Mouse (Mus musculus): ENCODE data around the gene Pirt. TPM values are rescaled to one million over a fixed set of nuclear protein-coding genes. Genes with fewer than 3 reads are reported as not detected.

Pirt gene
- not detected for total RNA-seq (2018; cell fraction: chromatin; rRNA removed)
- total RNA-seq (2018; cell fraction: cytosol; rRNA removed) = not detected
- total RNA-seq (2018; cell fraction: nucleus; rRNA removed) = not detected
- polyA plus RNA-seq (2018) = not detected in 3 replicates

DNA sequence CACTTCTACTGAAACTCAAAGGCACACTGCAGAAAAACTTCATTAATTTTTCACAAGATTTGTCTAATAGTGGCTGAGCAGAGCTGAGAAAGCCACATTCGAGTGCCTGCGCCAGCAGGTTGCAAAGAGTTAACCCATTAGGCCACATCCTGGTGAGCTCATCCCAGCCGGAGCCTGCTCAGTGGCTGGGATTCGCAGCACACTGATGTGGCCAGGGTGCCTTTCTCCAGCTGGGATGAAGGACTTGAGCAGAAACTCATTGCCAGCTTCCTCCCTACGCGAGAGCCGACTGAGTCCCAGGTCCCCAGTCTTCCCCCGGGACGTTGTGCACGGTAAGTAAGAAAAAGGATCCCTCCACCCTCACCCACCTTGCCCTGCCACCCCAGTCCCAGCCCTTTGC, at the start of gene Pirt:
Gene Pirt (plus strand): TSS at position 171 of the 400 bp plus-strand sequence.
- Histone ChIP-seq H3K79me2 (ENCODE audit: inconsistent target) (no peaks in the 10 kb centered on the region), H3K27ac (no peak within 1 kb of the TSS), H3K36me3 (ENCODE audit: inconsistent target) (no peaks in the 10 kb centered on the region), H3K4me3 (ENCODE audit: inconsistent target) (no peak within 1 kb of the TSS)
- WGBS (ENCODE audit: missing documents) = 53% methylated on average over 10 of the region's 10 CpGs

DNA sequence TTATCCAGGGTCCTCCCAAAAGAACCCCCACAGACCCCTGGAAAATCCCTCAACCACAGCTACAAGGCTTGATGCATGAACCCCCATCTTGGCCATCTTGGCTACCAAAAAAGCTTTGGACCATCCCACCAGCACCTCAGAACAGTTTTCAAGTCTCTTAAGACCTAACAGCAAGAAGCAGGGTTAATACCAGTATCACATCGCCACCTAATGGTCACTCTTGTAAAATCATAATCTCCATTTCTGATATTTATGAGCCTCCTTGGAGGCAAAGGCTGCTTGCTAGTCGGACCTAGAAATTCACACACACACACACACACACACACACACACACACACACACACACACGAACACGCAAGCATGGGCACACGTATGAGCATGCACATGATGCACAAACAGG, 40.1 kb upstream of the Pirt start:
- Histone ChIP-seq H3K36me3 (ENCODE audit: inconsistent target) (no peaks in the 10 kb centered on the region), H3K4me3 (ENCODE audit: inconsistent target) (no peak overlapping the region), H3K79me2 (ENCODE audit: inconsistent target) (no peaks in the 10 kb centered on the region), H3K27ac (no peak overlapping the region)
- 11% methylated on average over 5 of the region's 5 CpGs for WGBS (ENCODE audit: missing documents)

DNA sequence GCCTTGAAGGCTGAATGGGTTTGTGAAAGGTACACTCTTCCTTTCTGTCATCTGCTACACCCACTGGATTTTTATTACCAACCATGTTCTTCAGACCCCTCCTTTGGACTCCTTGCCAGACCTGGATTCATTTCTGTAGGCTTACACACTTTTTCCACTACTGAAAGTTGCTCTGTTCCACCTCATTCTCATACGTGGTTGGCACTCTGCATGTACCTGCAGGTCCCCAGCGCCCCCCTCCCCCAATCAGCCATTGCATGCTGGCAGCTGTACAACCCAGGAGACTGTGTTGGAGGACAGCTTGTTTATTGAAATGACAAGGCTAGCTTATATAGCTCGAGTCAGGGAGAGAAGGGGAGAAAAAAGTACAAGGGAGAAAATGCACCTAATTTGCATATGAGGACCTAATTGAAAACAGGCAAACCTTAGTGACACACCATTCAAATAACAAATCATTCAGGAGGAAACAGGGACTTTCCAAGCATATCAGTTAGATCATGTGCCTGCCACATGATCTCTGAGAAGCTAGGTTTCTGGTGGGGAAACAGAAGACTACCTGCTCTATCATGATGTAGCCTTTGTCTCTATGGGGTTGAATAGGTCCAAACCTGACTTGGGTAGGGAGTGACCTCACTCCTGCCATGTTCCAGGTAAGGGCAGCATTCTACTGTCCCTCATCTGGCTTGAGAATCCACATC, 38.9 kb upstream of the Pirt start:
- Histone ChIP-seq H3K27ac (no peak overlapping the region), H3K79me2 (ENCODE audit: inconsistent target) (no peaks in the 10 kb centered on the region), H3K4me3 (ENCODE audit: inconsistent target) (no peak overlapping the region), H3K36me3 (ENCODE audit: inconsistent target) (no peaks in the 10 kb centered on the region)
- 56% methylated on average over 3 of the region's 3 CpGs for WGBS (ENCODE audit: missing documents)

DNA sequence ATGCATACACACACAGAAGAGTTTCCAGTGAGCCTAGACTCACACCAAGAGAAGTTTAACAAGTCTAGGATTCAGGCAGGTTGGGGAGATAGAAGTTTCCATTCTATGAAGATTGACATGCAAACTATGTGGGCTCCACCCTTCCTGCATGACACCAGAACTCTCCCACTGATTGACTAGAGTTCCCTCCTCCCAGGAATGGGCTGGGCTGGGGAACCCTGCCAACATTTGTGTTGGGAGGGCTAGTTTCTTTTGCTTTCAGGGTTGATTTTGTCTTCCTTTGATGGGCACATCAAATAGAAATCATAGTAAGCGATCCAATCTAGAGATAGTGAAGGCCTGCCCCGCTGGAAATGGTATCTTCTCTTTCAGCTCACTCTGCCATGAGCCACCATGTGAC, 30.5 kb upstream of the Pirt start:
- Histone ChIP-seq H3K79me2 (ENCODE audit: inconsistent target) (no peaks in the 10 kb centered on the region), H3K4me3 (ENCODE audit: inconsistent target) (no peak overlapping the region), H3K27ac (no peak overlapping the region), H3K36me3 (ENCODE audit: inconsistent target) (no peaks in the 10 kb centered on the region)
- 74% methylated on average over 2 of the region's 2 CpGs for whole genome bisulfite sequencing (ENCODE audit: missing documents)

DNA sequence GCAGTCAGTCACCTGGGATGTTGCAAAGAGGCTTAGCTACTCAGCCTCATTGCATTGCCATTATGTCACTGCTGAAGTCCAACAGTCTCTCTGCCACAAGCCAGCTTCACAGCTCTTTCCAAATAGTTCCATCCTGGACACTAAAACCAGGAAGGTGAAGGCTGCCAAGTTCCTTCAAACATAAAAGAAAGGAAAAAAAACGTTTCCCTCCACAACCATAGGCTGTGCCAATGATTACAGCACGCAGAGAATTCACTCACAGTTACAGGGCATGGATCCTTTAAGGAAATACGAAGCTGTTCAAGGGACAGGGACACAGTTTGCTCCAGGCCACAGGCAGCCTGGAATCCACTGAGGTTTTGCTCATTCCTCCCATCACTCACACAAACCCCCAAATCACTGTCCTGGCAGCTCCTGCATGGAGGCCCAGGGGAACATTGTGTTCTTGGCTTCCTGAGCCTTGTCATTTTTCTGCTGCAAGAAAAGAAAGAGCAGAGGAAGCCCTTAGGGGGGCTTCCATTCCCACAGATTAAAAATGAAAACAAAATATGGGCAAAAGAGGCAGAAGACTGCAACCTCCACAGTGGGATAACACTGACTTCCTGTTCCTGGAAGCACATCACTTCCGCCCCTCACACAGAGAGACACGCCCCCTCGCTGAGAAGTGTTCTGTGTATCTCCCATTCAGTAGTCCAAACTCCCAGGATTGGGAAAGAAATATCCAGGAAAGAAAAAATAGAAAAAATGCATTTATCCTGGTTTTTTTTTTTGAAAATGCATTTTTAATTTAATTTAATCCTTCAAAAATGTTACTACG, 29.3 kb upstream of the Pirt start:
- Histone ChIP-seq H3K79me2 (ENCODE audit: inconsistent target) (no peaks in the 10 kb centered on the region), H3K27ac (no peak overlapping the region), H3K4me3 (ENCODE audit: inconsistent target) (no peak overlapping the region), H3K36me3 (ENCODE audit: inconsistent target) (no peaks in the 10 kb centered on the region)
- 79% methylated on average over 7 of the region's 7 CpGs for WGBS (ENCODE audit: missing documents)

DNA sequence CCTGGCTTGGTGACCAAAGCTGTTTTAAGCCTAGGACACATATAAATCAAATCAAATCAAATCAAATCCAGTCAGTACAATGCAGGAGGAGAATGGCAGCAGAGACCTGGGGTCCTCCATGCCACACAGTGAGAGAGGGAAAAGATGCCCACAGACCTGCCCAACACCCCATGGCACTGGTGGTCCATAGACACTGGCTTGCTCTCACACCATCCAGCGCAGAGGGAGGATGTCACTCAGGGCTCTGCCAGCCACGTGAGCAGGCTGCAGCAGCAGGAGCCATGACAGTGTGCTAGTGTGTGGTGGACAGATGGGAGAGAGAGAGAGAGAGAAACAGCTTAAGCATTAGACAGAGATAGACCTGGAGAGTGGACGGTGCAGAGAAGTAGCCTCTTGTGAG, 19.2 kb upstream of the Pirt start:
- Histone ChIP-seq H3K4me3 (ENCODE audit: inconsistent target) (no peak overlapping the region), H3K27ac (no peak overlapping the region), H3K36me3 (ENCODE audit: inconsistent target) (no peaks in the 10 kb centered on the region), H3K79me2 (ENCODE audit: inconsistent target) (no peaks in the 10 kb centered on the region)
- WGBS (ENCODE audit: missing documents) = 77% methylated on average over 3 of the region's 3 CpGs

DNA sequence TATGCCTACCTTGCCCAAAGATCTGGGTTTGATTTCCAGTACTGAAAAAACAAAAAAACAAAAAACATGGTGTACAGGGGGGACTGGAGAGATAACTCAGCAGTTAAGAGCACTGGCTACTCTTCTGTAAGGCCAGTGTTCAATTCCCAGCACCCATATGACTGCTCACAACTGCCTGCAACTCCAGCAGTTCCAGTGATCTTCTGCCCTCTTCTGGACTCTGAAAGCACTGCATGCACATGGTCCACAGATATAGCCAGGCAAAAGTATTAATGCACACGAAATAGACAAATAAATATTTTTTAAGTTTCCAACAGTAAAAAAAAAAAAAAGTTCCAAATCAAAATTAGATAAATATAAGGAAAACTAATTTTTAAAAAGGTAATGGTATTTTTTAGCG, 13.0 kb upstream of the Pirt start:
- H3K4me3 ChIP-seq (ENCODE audit: inconsistent target) = no peak overlapping the region
- 89% methylated on average over 2 of the region's 2 CpGs for WGBS (ENCODE audit: missing documents)
- no peak overlapping the region for H3K27ac ChIP-seq
- no peaks in the 10 kb centered on the region for H3K36me3 ChIP-seq (ENCODE audit: inconsistent target)
- no peaks in the 10 kb centered on the region for H3K79me2 ChIP-seq (ENCODE audit: inconsistent target)

DNA sequence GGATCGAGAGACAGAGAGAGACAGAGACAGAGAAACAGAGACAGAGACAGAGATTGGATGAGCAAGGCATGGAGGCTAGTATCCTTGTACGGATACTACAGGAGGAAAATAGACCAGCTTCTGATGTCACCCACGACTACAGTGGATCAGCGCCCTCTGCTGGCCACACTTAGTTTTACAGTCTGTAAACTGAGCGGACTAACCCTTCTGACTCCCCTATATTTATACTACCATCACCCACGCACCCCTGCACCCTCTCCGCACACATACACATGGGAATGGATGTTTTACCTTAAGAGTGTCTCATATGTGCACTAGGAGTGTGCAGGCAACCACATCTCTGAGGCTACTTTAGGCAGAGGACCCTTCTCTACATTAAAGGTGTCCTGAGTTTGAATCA, 12.4 kb upstream of the Pirt start:
- Histone ChIP-seq H3K27ac (no peak overlapping the region), H3K36me3 (ENCODE audit: inconsistent target) (no peaks in the 10 kb centered on the region), H3K79me2 (ENCODE audit: inconsistent target) (no peaks in the 10 kb centered on the region), H3K4me3 (ENCODE audit: inconsistent target) (no peak overlapping the region)
- 25% methylated on average over 7 of the region's 7 CpGs for WGBS (ENCODE audit: missing documents)

DNA sequence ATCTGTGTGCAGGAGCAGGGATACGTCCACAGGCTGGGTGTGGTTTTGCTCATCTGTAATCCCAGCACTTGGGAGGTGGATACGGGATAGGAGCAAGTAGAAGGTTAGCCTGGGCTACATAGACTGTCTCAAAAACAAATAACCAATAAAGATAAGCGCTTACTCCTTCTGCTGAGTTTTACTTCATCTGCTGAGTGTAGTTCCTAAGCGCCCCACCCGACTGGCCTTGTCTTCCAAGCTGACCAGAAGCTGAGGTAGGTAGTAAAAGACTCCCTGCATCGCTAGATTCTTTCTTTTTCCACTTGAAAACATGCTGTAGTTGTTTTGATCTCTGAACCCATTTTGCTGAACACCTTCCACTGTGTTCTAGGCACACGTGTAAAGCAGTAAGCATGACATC, 9.0 kb upstream of the Pirt start:
- Histone ChIP-seq H3K36me3 (ENCODE audit: inconsistent target) (no peaks in the 10 kb centered on the region), H3K4me3 (ENCODE audit: inconsistent target) (no peak overlapping the region), H3K79me2 (ENCODE audit: inconsistent target) (no peaks in the 10 kb centered on the region), H3K27ac (no peak overlapping the region)
- WGBS (ENCODE audit: missing documents) = 85% methylated on average over 7 of the region's 7 CpGs

DNA sequence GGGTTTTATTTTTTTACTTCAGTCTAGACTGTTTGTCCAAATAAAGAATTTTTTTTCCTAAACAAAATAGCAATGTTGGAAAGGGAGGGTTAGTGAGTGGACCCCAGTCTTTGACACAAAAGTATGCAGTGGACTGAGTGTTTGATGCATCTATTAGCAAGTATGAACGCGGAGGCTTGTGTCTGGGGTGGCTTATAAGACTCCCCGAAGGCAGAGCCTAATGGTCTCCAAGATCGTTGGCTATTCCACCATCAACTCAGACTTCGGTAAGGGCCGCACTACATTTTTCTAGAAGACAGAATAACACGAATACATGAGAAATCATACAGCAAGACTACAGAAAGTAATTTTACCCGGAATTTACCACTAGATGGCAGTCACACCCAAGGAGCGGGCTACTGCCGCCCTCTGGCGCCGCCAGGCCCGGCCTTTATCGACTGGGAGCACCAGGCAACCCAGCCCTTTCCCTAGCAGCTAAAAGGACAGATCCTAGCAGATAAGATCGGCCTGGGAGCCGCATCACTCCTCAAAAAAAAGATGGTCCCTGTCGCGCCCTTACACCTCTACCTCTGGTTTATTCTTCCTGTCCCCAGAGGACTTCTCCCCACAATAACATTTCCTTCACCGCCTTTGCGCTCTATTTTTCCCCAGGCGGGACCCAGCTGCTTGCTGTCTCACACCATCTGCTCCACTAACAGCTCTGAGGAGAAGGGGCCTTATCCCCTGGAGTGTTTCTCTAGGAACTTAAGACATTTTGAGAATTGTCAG, 6.0 kb upstream of the Pirt start:
- no peaks in the 10 kb centered on the region for H3K79me2 ChIP-seq (ENCODE audit: inconsistent target)
- no peaks in the 10 kb centered on the region for H3K36me3 ChIP-seq (ENCODE audit: inconsistent target)
- WGBS (ENCODE audit: missing documents) = 19% methylated on average over 21 of the region's 21 CpGs
- no peak overlapping the region for H3K27ac ChIP-seq
- H3K4me3 ChIP-seq (ENCODE audit: inconsistent target) = no peak overlapping the region

DNA sequence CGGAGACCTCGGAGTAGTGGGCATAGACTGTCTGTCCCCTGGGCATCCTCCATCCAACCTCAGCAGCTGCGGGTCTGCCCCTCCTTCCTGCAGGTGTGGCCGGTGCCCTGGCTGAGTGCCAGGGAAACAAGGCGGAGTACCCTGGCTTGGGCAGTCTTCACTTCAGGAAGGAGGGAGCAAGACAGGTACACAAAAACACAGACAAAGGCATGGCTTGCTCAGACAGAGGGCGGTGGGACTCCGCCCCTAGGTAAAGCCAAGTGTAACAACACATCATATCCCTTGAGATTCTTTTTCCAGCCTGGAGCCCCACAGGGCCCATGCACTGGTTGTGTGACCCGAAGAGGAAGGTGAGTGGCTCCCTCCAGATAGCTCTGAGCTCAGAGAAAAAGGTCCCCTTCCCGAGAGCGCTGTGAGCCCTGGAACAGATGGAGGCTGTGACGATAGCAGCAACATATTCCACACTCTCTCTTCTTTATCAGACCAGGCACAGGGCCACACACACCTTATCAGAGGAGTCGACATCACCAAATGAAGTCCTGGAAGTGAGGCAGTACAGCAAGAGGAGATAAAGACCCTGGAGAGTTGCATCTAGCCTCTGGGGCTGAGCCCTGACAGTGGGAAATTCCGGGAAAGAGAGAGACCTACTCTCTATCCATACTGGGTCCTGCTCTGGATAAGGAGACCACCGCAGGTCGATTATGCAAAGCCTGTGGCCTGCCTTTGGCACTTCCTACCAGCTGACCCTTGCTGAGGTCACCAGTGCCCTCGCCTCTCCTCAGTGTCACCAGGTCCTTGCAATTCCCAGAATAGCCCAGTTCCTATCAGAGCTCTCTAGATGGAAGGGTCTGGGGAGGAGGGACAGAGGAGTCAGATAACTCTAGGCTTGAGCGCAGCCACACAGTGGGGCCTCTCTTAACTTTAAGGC, 1.0 kb downstream of the Pirt start:
- H3K36me3 ChIP-seq (ENCODE audit: inconsistent target) = no peaks in the 10 kb centered on the region
- no peak overlapping the region for H3K27ac ChIP-seq
- H3K4me3 ChIP-seq (ENCODE audit: inconsistent target) = no peak overlapping the region
- H3K79me2 ChIP-seq (ENCODE audit: inconsistent target) = no peaks in the 10 kb centered on the region
- 61% methylated on average over 17 of the region's 17 CpGs for WGBS (ENCODE audit: missing documents)

DNA sequence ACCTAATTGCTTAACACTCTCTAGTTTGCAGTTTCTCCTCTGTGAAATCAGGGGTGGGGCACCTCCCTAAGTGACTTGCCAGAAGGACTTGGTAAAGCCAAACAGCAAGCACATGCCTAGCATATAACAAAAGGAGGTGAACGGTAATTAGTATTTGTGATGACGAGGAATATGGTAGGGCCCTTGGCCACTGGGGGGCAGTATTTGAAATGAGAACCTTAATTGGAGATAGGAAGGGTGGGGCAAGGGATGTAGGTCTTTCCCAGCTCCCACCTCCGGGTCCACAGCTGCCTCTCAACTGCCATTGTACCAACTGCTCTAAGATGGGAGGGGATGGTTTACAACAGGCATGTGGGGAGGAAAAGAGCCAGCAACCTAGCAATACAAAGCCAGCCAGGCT, 2.5 kb downstream of the Pirt start:
- no peaks in the 10 kb centered on the region for H3K79me2 ChIP-seq (ENCODE audit: inconsistent target)
- H3K4me3 ChIP-seq (ENCODE audit: inconsistent target) = no peak overlapping the region
- H3K27ac ChIP-seq = no peak overlapping the region
- H3K36me3 ChIP-seq (ENCODE audit: inconsistent target) = no peaks in the 10 kb centered on the region
- WGBS (ENCODE audit: missing documents) = 6% methylated on average over 3 of the region's 3 CpGs

DNA sequence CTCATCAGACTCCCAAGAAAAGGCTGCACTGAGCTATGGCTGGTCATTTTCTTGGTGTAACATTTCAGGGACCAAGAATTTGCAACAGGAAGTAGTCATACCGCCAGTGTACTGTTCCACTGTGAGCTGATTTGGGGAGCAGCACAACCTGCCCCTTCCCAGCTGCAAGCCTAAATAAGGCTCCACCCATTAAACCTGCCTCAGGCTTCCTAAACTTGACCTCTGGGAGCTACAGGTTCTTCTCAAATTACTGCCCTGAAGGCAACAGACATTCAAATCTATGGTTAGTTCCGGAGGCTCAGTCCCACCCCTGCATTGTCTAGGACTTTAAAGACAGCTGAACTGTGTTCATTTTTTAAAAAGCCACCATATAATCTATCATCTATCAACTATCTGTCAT, 8.2 kb downstream of the Pirt start:
- Histone ChIP-seq H3K4me3 (ENCODE audit: inconsistent target) (no peak overlapping the region), H3K79me2 (ENCODE audit: inconsistent target) (no peaks in the 10 kb centered on the region), H3K36me3 (ENCODE audit: inconsistent target) (no peaks in the 10 kb centered on the region), H3K27ac (no peak overlapping the region)
- 53% methylated on average over 2 of the region's 2 CpGs for WGBS (ENCODE audit: missing documents)

All from macrophage (primary cell).